Mouse (Mus musculus) megakaryocyte, embryonic 14.5 days (primary cell): ENCODE data around the gene Mrpl34. TPM values are rescaled to one million over a fixed set of nuclear protein-coding genes. Genes with fewer than 3 reads are reported as not detected.
"Not testable (repeated sequence)": the region's sequence is repeated elsewhere in the genome, so short reads cannot be mapped to it uniquely, and the experiment has no call there.

Source experiments
- H3K27me3 ChIP-seq: replicated peaks from 2 replicates; pipeline ENCODE3; 2012; ENCODE audit warnings: inconsistent platforms
- H3K36me3 ChIP-seq: replicated peaks from 2 replicates; pipeline ENCODE3; 2012; ENCODE audit warnings: low read length, inconsistent platforms, mixed read lengths
- H3K4me1 ChIP-seq: 2 replicates; pipeline ENCODE4 v1.6.1; 2012; ENCODE audit warnings: inconsistent platforms
- H3K4me3 ChIP-seq: replicated peaks from 2 replicates; pipeline ENCODE3; 2012; ENCODE audit warnings: moderate library complexity, mild to moderate bottlenecking, inconsistent platforms
- H3K9me3 ChIP-seq: 2 replicates; pipeline ENCODE4 v1.6.1; 2012; ENCODE audit warnings: inconsistent platforms
- FLI1 ChIP-seq: IDR thresholded peaks from 2 replicates; pipeline ENCODE4 v1.6.1; 2012; ENCODE audit warnings: low read length, inconsistent platforms, mixed read lengths
- GATA1 ChIP-seq: IDR thresholded peaks from 3 replicates; pipeline ENCODE4 v1.6.1; 2012; ENCODE audit warnings: mixed read lengths, low read length, inconsistent platforms, borderline replicate concordance
- polyA plus RNA-seq: library from polyadenylated mRNA; stranded (reverse); fragments of >175 nt; gene quantifications from 2 replicates; pipeline ENCODE4 v1.2.3, GENCODE M21; 2012; ENCODE audit warnings: low replicate concordance; ENCODE audit not compliant: insufficient read depth

Mrpl34 gene
- 206 and 242 TPM in 2 replicates for polyA plus RNA-seq

- Histone ChIP-seq H3K9me3 (no peaks in the 10 kb centered on the region), H3K27me3 (no peaks in the 10 kb centered on the region), H3K36me3 (peaks cover 35% of the 10 kb centered on the region), H3K4me1 (peaks cover 51% of the 10 kb centered on the region), H3K4me3 (peak within 1 kb of the TSS; percentile 96)
- TF ChIP-seq FLI1 = no peak
- no peak for TF ChIP-seq GATA1
Observed at GRCm38 (mm10) chr8:71464513-71465500, at the start of gene Mrpl34. Gene Mrpl34, plus strand, starts transcription at chr8:71464959.

- Histone ChIP-seq H3K4me3 (no peak overlapping the region), H3K9me3 (peaks cover 50% of the 10 kb centered on the region), H3K27me3 (peaks cover 6% of the 10 kb centered on the region), H3K4me1 (peaks cover 3% of the 10 kb centered on the region; the same call in 1 of the 2 replicates), H3K36me3 (no peaks in the 10 kb centered on the region)
- TF ChIP-seq FLI1 = no peak
- no peak for TF ChIP-seq GATA1
Observed at GRCm38 (mm10) chr8:71422121-71422520, 42.6 kb upstream of the Mrpl34 start.

GRCm38 (mm10) chr8:71432935-71433334, 31.8 kb upstream of the Mrpl34 start:
- not testable (repeated sequence) for H3K9me3 ChIP-seq, H3K36me3 ChIP-seq, H3K4me3 ChIP-seq, H3K4me1 ChIP-seq, H3K27me3 ChIP-seq

- Histone ChIP-seq H3K4me1 (0 out of 2 replicates have a peak, but pooled peaks cover 2% of the 10 kb centered on the region), H3K4me3 (no peak overlapping the region), H3K36me3 (no peaks in the 10 kb centered on the region), H3K27me3 (peaks cover 12% of the 10 kb centered on the region), H3K9me3 (no peaks in the 10 kb centered on the region)
- TF ChIP-seq GATA1 (no peak), FLI1 (no peak)
Observed at GRCm38 (mm10) chr8:71437041-71437440, 27.7 kb upstream of the Mrpl34 start.

- Histone ChIP-seq H3K27me3 (peaks cover 31% of the 10 kb centered on the region), H3K4me1 (peaks cover 6% of the 10 kb centered on the region; the same call in 1 of the 2 replicates), H3K9me3 (no peaks in the 10 kb centered on the region), H3K4me3 (no peak overlapping the region), H3K36me3 (no peaks in the 10 kb centered on the region)
- no peak for TF ChIP-seq GATA1
- TF ChIP-seq FLI1 = no peak
Observed at GRCm38 (mm10) chr8:71441404-71441803, 23.4 kb upstream of the Mrpl34 start.

- TF ChIP-seq FLI1 = no peak
- TF ChIP-seq GATA1 = no peak
- H3K27me3 ChIP-seq = peaks cover 31% of the 10 kb centered on the region
Observed at GRCm38 (mm10) chr8:71445096-71445495, 19.7 kb upstream of the Mrpl34 start.

GRCm38 (mm10) chr8:71451337-71451736, 13.4 kb upstream of the Mrpl34 start:
- no peaks in the 10 kb centered on the region for H3K36me3 ChIP-seq
- TF ChIP-seq FLI1 (no peak), GATA1 (no peak)
- peaks cover 7% of the 10 kb centered on the region; the same call in 1 of the 2 replicates for H3K9me3 ChIP-seq
- H3K27me3 ChIP-seq = peaks cover 47% of the 10 kb centered on the region
- no peak overlapping the region for H3K4me3 ChIP-seq
- peaks cover 3% of the 10 kb centered on the region; the same call in 1 of the 2 replicates for H3K4me1 ChIP-seq

More at GRCm38 (mm10) chr8:71445096-71445495, 19.7 kb upstream of the Mrpl34 start:
- H3K36me3 ChIP-seq = no peaks in the 10 kb centered on the region
- H3K4me1 ChIP-seq = peaks cover 6% of the 10 kb centered on the region; the same call in 1 of the 2 replicates
- H3K4me3 ChIP-seq = no peak overlapping the region
- H3K9me3 ChIP-seq = peaks cover 5% of the 10 kb centered on the region; the same call in 1 of the 2 replicates

- Histone ChIP-seq H3K36me3 (peaks cover under 1% of the 10 kb centered on the region), H3K4me3 (no peak overlapping the region), H3K27me3 (peaks cover 47% of the 10 kb centered on the region), H3K4me1 (peaks cover 4% of the 10 kb centered on the region), H3K9me3 (peaks cover 7% of the 10 kb centered on the region; the same call in 1 of the 2 replicates)
- no peak for TF ChIP-seq FLI1
- no peak for TF ChIP-seq GATA1
Observed at GRCm38 (mm10) chr8:71451777-71452176, 13.0 kb upstream of the Mrpl34 start.

- Histone ChIP-seq H3K4me3 (no peak overlapping the region), H3K9me3 (peaks cover 7% of the 10 kb centered on the region; the same call in 1 of the 2 replicates), H3K36me3 (peaks cover 9% of the 10 kb centered on the region), H3K27me3 (peaks cover 43% of the 10 kb centered on the region), H3K4me1 (peaks cover 13% of the 10 kb centered on the region)
- TF ChIP-seq FLI1 (no peak), GATA1 (no peak)
Observed at GRCm38 (mm10) chr8:71452669-71453068, 12.1 kb upstream of the Mrpl34 start.

- TF ChIP-seq FLI1 = no peak
- no peak for TF ChIP-seq GATA1
- Histone ChIP-seq H3K27me3 (peaks cover 47% of the 10 kb centered on the region), H3K4me3 (no peak overlapping the region), H3K4me1 (peaks cover 26% of the 10 kb centered on the region), H3K36me3 (peaks cover 27% of the 10 kb centered on the region), H3K9me3 (peaks cover 6% of the 10 kb centered on the region; the same call in 1 of the 2 replicates)
Observed at GRCm38 (mm10) chr8:71454668-71455067, 10.1 kb upstream of the Mrpl34 start.
